Mouse (Mus musculus): ENCODE measurements at regions not wholly inside any gene's neighbourhood (a gene's known extent, or its start where the extent isn't known, plus 50 kb on each side); places are given as distances from the start of the nearest gene placed in this dataset.

- DNase-seq (ENCODE audit: low read depth, low spot score), result no peak
Measured at GRCm38 (mm10) chr2:138123331-138123730, 133.0 kb upstream of the Btbd3 start.

GRCm38 (mm10) chr2:138120868-138121267 is 135.5 kb upstream of the Btbd3 start:
- no peak for DNase-seq (ENCODE audit: low read depth, low spot score)

GRCm38 (mm10) chr2:138120131-138120530 is 136.2 kb upstream of the Btbd3 start:
- no peak for DNase-seq (ENCODE audit: low read depth, low spot score)

- DNase-seq (ENCODE audit: low read depth, low spot score), result no peak
Measured at GRCm38 (mm10) chr2:138099777-138100176, 156.6 kb upstream of the Btbd3 start.

GRCm38 (mm10) chr2:138085390-138085789 is 171.0 kb upstream of the Btbd3 start:
- no peak for DNase-seq (ENCODE audit: low read depth, low spot score)

- no peak for DNase-seq (ENCODE audit: low read depth, low spot score)
Measured at GRCm38 (mm10) chr2:138084564-138085283, 171.6 kb upstream of the Btbd3 start.

GRCm38 (mm10) chr2:138074020-138074613 is 182.2 kb upstream of the Btbd3 start:
- DNase-seq (ENCODE audit: low read depth, low spot score), result no peak

- DNase-seq (ENCODE audit: low read depth, low spot score), result no peak
Measured at GRCm38 (mm10) chr2:138072165-138072728, 184.1 kb upstream of the Btbd3 start.

GRCm38 (mm10) chr2:138053081-138053480 is 203.3 kb upstream of the Btbd3 start:
- DNase-seq (ENCODE audit: low read depth, low spot score), result no peak

- DNase-seq (ENCODE audit: low read depth, low spot score), result no peak
Measured at GRCm38 (mm10) chr2:138048341-138048740, 208.0 kb upstream of the Btbd3 start.

- DNase-seq (ENCODE audit: low read depth, low spot score), result no peak
Measured at GRCm38 (mm10) chr2:138047781-138048201, 208.6 kb upstream of the Btbd3 start.

- DNase-seq (ENCODE audit: low read depth, low spot score), result no peak
Measured at GRCm38 (mm10) chr2:138047361-138047760, 209.0 kb upstream of the Btbd3 start.

GRCm38 (mm10) chr2:138046918-138047317 is 209.4 kb upstream of the Btbd3 start:
- DNase-seq (ENCODE audit: low read depth, low spot score), result no peak

GRCm38 (mm10) chr2:138045933-138046642 is 210.3 kb upstream of the Btbd3 start:
- DNase-seq (ENCODE audit: low read depth, low spot score), result no peak

- no peak for DNase-seq (ENCODE audit: low read depth, low spot score)
Measured at GRCm38 (mm10) chr2:138040706-138041105, 215.7 kb upstream of the Btbd3 start.

- DNase-seq (ENCODE audit: low read depth, low spot score), result no peak
Measured at GRCm38 (mm10) chr2:138040302-138040701, 216.1 kb upstream of the Btbd3 start.

GRCm38 (mm10) chr2:138034123-138034736 is 222.1 kb upstream of the Btbd3 start:
- no peak for DNase-seq (ENCODE audit: low read depth, low spot score)

GRCm38 (mm10) chr2:138033379-138034122 is 222.8 kb upstream of the Btbd3 start:
- DNase-seq (ENCODE audit: low read depth, low spot score), result no peak

GRCm38 (mm10) chr2:138027411-138027810 is 229.0 kb upstream of the Btbd3 start:
- DNase-seq (ENCODE audit: low read depth, low spot score), result no peak

GRCm38 (mm10) chr2:138023558-138023957 is 232.8 kb upstream of the Btbd3 start:
- DNase-seq (ENCODE audit: low read depth, low spot score), result no peak

GRCm38 (mm10) chr2:137981766-137982165 is 274.6 kb upstream of the Btbd3 start:
- no peak for DNase-seq (ENCODE audit: low read depth, low spot score)

Data from CD4-positive helper T cell, adult 2 months (primary cell).